Mouse (Mus musculus): ENCODE data around the gene Sgsh.

The Sgsh gene

GRCm38 (mm10) chr11:119307916-119308315 is 47.4 kb downstream of the Sgsh start:
- no peak for DNase-seq (ENCODE audit: extremely low spot score, low read depth, low spot score)

- no peak for DNase-seq (ENCODE audit: extremely low spot score, low read depth, low spot score)
Observed at GRCm38 (mm10) chr11:119307658-119307867, 47.8 kb downstream of the Sgsh start, which contains the start of gene Card14. TSS of gene Card14 (plus strand) at chr11:119307768.

DNA sequence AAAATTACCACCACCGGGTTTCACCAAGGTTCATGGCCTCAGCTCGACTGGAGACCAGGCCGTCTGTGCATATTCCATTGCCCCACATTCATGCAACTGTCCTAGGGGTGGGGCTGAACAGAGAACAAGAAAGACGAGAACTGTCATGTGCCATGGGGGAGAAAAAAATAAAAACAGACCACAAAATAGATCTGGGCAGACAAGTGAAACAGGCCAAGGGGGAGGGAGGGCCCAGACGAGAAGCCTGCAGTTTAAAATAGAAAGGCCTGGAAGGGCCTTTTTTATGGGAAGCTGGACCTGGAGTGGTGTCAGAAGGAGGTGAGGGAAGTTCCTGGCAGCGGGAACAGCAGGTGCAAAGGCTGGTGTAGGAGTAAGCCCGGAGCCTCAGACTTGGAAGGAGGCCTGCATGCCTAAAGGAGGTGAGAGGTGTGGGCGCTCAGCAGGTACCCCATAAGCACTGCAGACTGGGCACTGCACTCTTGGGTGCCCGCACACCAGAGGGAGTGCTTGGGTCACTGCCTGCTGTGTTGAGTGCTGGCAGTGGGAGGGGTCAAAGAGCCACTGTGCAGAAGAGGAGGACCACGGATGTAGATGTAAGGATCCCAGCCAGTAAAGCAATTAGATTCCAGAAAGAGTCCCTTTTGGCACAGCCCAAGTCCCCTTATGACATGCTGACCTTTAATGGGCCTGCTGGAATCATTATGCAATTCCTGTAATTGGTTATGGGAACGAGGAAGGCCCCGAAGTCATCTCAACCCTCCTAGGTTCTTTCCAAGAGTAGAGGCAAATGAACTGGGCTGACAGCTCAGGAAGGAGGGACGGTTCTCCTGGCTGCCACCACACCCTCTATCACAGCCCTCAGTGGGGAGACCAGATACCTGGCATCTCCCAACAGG is 48.3 kb downstream of the Sgsh start:
- DNase-seq (ENCODE audit: extremely low spot score, low read depth, low spot score) = no peak

DNA sequence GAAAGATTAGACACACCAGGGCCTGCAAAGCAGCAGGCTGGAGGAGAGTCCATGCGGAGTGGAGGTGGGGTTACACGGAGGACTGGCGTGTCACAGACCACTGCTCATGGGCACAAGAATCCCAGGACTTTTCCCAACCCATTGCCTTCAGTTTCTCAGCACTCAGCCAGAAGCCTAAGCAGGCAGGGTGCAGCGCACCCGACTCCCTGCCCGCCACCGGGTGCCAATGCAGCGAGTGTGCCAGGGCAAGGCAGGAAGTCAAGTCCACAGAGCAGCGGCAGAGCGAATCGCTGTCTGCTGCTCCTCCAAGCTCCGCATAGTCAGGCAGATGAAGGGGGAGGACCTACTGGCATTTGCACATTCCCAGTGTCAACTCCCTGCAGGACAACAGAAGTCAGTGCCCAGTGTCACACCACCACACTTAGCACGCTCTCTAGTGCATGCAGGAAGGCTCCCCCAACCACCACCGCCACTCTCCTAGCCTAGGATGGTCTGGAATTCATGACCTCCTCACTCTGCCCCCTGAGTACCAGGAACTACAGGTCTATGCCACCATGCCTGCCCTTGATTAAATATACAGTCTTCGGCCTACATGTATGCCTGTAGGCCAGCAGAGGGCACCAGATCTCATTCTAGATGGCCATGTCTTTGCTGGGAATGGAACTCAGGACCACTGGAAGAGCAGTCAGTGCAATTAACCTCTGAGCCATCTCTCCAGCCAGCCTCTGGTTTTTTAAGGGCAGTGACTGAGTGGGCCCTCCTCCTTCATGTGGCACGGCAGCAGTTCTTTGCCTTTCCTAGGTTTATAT is 50.2 kb downstream of the Sgsh start:
- DNase-seq (ENCODE audit: extremely low spot score, low read depth, low spot score) = no peak

DNA sequence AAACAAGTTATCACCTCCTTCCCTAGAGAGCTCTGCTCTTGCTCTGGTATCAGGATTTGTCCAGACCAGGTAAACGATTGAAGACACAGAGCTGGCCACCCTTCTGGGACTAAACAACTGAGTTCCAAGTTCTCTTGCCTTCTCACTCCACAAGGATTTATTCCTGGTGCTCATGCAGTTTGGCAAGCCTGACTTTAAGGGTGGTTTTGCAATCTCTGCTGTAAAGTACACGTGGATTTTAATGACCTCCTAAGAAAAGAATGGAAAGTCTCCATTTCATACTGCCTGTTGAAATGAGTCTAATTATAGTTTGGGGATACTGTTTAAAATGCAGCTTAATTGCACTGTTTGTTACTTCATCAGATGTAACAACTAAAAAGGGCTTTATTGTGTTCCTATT is 54.4 kb downstream of the Sgsh start:
- no peak for DNase-seq (ENCODE audit: extremely low spot score, low read depth, low spot score)

GRCm38 (mm10) chr11:119300246-119300935 is 54.9 kb downstream of the Sgsh start:
- DNase-seq (ENCODE audit: extremely low spot score, low read depth, low spot score) = no peak

GRCm38 (mm10) chr11:119299391-119300245 is 55.7 kb downstream of the Sgsh start, which contains the start of gene Eif4a3:
TSS of gene Eif4a3 (minus strand) at chr11:119300089.
- peak; percentile 94 for DNase-seq (ENCODE audit: extremely low spot score, low read depth, low spot score)

DNA sequence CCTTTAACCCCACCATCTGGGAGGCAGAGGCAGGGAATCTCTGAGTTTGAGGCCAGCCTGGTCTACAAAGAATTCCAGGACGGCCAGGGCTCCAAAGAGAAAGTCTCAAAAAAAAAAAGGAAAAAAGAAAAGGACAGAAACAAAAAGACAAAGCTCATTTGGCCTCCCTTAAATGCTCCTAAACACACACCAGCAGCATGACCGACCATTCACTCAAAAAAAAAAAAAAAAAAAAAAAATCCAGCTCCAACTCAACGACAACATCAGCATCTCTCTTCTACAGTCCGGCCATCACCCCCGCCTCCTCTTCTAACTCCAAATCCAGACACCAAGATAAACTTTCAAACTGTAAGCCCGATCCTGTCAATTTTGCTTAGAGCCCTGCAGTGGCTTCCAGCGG is 56.4 kb downstream of the Sgsh start:
- no peak for DNase-seq (ENCODE audit: extremely low spot score, low read depth, low spot score)

DNA sequence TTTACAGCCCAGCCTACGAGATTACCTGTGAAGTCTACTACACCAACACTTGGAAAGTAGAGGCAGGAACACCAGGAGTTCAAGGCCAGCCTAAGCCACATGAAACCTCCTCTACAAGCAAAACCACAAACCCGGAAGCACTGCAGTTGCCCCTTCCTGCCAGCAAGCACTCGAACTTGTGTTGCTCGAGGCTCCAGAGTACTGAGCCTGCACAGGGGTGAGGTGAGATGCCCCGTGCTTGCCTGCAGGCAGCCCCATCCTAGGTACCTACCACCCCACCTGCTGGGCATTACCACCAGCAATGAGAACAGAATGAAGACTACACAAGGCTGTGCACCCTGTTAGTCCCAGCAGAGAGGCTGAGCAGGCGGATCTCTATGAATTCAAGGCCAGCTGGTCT is 57.3 kb downstream of the Sgsh start:
- no peak for DNase-seq (ENCODE audit: extremely low spot score, low read depth, low spot score)

Measured in hindlimb bud, embryonic 11.5 days (tissue).